Mouse (Mus musculus) ovary, postnatal 10 days (tissue): ENCODE measurements around the gene Sash3.

Experiments
- DNase-seq: peaks from one replicate; pipeline ENCODE4 v3.0.0; 2022; ENCODE audit warnings: low spot score

Sash3 gene

DNA sequence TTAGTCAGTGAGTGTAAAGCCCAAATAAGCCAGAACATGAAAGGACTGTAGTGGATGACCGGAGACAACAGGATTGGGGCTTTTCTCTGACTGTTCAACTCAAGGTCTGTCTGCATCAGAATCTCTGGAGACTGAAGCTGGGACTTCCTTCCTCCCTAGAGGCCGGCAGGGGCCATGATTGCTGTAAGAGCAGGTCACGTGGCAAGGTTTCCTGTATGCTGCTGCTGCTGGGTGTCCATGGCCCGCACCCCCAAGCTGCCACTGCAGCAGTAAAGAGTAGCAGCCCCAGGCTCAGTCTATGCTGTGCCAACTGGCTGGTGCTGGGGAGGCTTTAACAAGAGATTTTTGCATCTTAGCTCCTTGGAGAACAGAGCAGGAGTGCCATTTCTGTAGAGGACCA lies at the start of gene Sash3:
Gene Sash3, plus strand, starts transcription at position 175 of the 400 bp plus-strand sequence.
- no peak for DNase-seq

DNA sequence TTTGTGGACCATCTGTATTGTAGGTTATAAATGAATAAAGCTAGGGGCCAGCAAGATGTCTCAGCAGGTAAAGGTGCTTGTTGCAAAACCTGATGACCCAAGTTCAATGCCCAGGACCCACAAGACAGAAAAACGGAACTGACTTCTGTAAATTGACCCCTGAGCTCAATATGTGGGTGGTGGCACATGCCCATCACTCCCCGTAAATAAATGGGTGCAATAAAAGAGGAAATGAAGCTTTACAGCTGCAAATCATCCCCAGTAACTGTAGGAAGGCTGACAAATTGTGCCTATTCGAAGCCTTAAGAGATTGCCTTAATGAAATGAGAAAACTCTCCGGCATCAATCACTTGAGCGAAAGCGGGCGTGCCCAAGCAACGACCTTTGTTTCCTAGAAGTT lies 49.7 kb upstream of the Sash3 start:
- DNase-seq = no peak

DNA sequence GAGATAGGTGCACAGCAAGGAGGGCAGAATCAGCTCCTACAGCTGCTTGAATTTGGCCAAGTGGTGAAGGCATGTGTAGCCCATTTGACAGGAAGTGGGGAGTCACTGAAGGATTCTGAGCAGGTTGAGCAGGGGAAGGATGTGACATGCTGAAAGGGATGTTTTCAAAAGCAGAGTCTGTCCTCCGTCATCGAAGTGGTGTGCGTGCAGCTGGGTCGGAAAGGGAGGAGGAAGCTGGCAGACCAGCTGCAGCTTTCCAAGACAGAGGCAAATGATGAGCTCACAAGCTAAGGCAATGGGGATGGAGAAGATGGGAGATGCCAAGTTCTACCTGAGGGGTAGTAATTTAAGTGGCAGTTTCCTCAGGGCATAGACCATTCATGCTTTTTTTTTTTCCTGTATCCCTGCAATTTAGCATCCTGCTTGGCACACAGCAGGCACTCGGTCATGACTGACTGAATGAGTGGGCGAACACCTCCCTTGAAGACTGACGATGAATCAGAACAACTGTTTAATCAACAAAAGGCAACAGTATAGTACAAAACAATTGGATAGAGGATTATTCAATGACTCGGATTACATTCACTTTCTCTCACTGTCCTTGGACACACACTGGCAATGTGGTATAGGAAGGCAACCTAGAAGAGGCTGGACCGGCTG lies 47.6 kb upstream of the Sash3 start:
- no peak for DNase-seq

DNA sequence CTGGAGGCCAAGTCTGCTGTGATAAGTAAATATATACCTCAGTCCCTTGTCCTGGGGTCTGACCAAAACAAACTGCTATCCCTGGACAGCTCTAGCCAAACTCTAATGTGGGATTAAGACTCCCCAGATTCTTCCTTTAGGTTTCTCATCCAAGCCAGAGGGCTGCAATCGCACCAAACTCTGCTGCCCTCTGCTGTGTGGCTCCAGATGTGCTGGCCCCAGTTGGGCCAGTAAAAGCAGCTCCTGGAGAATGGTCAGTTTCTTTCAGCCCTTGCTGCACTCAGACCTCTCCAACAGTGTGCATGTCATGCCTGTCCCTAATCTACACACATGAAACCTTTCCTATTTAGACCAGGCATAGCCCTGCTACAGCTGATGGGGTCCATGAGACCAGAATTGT lies 46.4 kb upstream of the Sash3 start:
- DNase-seq = no peak

DNA sequence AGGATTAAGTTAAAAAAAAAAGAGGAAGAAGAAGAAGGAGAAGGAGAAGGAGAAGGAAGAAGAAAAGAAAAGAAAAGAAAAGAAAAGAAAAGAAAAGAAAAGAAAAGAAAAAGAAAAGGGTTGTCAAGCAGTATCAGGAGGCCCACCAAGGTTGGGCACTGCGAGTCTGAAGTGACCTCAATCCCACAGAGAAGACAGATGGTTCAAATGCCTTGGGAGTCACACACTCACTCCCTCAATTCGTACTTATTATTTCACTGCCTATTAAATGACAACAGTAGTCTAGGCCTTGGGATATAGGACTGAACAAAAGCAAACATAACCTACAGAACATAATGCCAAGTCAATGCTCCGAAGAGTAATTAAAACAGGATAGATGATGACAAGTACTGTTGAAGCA lies 43.0 kb upstream of the Sash3 start:
- no peak for DNase-seq

DNA sequence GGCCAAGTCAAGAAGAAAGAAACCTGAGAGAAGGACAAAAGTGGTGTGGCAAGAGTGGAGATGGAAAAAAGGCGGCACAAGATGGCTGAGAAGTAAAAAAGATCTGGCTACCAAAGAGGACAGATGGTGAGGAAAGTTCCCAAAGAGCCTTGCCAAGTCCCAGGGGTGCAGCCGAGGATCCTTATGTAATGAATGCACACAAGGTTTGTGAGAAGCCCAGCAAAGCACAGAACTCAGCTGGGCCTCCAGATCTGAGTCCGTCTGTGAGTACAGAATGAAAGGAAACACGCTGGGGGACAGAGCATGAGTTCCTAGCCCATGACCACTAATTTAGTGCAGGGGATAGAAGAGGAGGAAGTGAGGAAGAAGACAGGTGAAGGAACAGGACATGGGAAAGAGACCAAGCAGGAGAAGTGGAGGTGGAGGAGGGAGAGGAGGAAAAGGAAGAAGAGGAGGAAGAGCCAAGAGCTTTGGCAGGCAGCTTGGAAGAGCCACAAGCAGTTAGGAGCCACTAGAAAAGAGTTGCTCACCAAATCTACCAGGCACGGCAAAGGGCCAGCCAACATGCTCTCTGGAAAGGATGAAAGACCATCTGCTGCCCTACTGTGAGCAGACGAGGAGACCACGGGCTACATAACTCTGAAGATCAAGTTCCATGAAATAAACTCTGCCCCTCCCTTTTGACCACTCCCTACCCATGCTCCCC lies 41.3 kb upstream of the Sash3 start:
- DNase-seq = no peak

DNA sequence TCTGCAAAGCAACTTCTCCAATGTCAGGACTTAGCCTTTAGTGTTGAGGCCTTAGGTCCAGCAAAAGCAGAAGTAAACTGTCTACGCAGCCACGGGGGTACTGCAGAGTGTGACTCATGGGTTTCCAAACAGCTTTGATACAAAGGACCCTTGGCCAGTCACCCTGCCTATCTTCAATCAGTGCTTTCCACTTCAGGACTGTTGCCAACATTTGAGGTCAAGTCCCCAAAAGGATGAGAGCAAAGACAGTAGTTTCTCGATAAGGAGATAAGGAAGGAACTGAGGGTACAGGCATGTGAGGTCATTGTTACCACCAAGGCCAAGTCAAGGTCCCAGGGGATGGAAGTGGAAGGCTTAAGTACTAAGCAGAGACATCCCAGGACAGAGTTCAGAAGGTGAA lies 40.0 kb upstream of the Sash3 start:
- DNase-seq = no peak

DNA sequence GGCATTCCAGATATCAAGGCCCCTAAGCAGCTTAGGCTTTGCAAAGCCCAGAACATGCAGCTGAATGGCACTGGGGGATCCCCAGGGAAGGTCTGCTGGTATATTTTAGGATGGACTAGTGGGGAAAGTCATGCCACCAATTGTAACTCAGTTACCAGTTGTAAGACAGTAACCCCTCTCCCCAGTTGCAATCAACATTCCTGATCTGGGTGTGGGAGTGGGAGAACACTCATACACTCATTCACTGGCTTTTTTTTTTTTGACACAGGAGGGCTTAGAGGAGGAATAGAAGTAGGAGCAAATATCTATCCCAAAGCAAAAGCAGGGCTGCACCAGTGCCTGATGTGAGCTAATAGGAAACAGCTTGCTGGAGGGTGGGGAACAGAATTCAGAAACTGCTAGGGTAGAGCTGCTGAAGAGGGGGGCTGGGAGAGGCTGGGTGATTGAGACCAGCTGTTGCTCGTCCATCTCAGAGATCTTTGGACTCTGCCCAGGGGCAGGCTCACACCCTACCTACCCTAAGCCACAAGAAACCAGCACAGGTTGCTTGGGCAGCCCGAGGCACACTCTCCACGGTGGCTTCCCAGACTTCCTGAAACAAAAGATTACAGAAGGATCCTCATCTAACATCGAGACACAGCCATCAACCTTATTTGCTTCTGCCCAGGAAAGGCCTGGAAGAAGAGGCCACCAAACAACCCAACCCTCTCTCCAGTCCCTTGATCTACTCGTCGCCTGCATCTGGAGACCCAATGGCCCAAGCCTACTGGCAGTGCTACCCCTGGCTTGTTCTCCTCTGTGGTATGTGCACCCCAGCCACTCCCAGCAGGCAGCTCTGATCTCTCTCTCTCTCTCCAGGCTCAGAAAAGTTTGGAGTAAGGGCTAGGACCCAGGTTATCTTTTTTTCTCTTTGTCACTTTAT lies 37.6 kb upstream of the Sash3 start, which contains the start of gene Xpnpep2:
Gene Xpnpep2, plus strand, starts transcription at position 332 of the 922 bp plus-strand sequence.
- DNase-seq = no peak

DNA sequence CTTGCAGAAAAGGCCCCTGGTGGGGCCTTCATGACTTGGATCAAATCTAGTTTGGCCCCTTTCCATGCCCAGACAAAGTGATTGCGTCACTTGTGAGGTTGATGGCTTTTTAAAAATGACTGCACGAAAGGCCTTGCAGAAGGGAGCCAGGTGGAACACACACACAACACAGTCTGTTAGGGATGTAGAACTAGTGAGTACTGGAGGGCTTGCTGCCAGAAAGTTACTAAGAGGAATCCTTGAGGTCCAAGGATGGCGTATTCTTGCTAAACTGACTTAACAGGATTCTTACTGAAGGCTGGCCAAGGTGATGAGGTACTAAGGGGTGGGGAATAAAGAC lies 37.0 kb upstream of the Sash3 start:
- no peak for DNase-seq

DNA sequence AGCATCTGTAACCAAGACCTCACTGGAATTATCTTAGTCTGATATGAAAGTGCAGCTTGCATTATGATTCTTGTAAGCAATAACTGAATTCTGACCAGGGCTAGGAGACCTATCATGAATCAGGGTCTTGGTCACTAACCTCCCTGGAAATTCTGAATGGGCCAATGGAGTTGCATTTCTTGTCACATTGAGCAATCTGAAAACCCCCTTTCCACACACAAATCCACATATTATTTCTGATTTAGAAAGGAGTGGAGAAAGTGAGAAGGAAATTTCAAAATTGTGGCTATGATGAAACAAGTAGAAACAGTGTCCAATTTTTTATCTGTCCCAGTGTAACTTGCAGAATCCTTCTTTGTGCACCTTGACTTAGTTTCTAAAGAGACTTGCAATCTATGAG lies 26.9 kb upstream of the Sash3 start:
- DNase-seq = no peak

DNA sequence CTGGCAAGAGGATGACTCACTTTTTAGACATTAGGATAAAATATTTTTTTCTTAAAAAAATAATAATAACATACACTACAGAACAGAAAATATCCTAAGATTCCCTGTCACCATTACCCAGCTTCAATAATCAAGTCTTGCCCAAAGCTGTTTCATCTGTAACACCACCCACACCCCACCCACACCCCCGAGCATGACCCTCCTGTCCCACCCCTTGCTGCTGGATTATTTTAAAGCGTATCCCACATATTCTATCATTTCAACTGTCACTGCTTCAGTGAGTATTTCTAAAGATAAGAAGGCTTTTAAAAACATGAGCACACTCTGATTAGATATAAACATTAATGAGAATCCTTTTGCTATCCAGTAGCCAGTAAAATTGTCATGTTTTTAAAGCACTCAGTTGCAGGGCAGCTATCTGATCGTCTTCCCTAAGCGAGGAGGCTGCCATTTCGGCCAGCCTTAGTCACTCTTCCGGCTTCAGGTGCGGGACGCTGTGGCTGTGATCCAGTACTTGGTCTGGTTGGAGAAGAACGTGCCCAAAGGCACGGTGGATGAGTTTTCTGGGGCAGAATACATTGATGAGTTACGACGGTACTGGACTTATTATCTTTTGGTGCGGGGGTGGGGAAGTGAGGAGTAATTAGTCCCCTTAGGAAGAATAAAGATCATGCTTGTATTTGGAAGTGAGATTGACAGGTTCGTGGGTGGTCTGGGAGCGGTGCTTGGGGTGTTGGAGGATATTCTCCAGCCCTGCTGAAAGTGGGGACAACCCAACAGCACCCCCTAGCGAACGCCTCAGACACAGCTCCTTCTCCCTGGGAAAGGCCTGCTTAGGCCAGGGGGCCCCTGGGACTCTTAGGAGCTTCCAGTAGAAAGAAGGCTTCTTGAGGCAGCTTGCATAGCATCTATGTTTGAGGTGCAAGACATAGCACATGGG lies 21.8 kb upstream of the Sash3 start:
- peak; percentile 27 for DNase-seq

DNA sequence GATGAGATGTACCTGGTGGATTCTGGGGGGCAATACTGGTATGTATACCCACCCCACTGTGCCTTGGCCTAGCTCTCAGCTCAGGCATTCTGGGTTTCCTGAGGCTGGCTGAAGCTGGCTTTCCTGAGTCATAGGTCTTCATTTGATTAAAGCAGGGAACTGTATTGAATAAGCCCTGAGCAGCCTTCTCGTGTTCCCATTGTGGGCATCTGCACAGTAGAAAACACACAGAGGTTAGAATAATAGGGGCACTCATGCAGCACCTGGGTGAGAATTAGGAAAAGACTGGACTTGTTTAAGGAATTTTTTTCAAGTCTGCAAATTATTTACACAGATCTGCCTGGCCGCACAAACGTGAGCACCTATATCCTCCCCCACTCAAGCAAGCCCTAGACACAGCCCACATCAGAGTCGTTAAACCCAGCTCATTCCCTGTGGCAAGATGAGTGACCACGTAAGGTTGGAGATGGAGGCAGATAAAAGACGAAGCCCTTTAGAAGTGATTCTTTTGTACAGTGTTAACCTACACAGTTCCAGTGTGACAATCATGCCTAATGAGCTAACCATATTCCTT lies 19.2 kb upstream of the Sash3 start:
- DNase-seq = no peak

DNA sequence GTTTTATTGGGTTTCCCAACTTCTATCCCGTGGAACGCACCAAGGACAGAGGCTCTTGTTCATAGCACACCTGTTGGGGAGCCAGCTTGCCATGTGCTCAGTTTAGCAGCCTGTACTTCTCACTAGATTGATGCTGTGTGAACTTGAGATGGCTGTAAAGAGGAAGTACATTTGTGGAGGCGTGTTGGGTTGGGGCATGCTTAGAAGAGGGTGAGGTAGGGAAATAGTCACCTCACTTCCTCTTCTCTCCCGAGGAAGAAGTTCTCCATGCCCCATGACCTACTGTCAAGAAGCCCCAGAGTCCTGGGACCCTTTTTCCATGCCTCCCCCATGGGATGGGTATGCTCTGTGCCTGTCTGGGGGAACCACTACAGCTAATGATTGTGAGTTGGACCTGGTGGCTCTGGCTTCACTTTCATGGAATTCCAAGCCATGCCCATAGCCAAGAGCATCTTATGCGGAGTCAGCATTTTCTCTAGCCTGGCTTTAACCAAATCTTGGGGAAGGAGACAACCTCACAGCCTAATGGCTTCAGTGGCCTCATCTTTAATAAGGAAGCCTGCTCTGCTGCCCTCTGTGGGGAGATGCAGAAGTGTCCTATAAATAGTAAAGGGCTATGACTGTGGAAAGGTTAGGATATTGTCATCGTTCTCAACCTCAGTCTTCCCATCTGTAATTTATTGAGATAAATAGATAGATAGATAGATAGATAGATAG lies 18.6 kb upstream of the Sash3 start:
- no peak for DNase-seq

DNA sequence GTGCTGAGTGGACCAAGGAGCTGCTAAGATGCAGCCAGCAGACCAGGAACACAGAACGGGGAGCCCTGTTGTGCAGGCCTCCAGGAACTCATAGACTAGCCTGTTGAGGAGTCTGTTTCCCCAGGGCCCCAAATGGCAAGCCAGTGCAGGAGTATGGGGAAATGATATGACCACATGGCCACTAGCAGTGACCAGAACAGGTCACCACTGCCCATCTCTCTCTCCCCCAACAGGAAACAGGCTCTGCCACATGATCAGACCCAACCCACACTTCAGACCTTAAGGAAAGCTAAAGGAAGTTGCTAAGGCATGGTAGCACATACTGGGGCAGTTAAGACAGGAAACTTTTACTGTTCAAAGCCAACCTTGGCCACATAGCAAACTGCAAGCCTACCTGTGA lies 17.1 kb upstream of the Sash3 start:
- DNase-seq = no peak

DNA sequence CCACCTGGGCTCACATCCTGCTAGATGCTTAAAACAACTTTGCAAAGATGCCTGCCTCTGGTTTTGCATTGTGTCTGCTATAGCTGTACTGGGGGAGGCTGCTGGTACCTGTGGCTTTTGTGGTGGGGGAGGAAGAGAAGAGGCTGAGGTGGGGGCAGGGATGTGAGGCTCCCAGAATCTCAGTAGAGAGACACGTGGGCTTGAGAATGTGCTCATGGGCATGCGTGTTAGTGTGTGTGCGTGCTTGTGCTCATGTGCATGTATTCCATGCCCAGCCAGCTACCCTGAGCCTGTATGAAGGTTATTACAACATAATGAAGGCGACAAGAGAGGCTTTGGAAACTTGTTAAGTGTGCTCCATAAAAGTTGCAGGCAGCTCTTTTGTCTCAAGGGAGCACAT lies 9.3 kb upstream of the Sash3 start:
- no peak for DNase-seq

DNA sequence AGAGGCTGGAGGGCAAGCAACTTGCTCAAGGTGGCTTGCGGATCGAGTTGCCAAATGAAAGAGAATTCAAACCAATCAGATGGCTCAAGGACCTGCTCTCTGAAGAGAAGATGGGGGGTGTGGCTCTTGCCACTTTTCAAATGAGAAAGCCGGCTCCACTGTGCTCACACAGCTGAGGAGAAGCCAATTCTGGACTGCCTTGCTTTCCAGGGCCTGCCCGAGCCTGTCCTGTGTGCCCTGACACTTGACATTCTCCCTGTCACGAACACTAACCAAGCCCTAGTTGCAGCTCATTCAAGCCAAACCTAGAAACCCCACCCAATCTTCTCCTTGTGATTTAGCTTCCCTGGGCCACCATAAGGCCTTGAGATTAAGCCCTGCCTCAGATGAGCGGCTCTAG lies 8.2 kb upstream of the Sash3 start:
- DNase-seq = no peak

DNA sequence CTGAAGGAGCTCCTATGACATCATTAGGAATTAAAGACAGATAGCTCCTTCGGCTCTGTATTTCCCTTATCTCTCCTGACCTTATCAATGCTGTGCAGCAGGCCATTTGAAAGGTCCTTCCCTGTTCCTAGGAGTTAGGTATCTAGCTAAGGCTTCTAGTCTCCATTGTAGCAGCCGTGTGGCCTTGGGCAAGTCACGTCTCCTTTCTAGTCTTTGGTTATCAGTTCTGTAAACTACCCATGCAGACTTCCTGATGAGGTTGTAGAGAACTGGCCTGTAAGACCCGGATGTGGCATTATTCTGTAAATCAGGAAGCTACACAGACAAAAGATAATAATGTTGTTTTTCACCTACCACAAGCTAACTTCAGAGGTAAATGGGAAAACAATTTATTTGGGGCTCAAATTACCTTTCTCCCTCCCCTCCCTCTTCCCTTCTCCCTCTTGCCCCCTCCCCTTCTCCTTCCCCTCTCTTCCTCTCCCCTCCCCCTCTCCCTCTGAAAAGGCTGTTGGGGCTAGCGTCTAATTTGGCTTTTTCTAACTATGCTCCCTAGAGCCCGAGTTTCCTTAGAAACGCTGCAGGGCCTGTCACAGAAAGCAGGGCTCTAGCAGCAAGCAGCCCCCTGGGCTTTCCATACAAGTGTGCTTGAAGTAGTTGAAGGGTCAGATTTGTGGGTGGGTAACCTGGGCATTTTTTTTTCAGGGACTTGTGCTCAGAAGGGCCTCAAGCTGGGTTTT lies 7.5 kb upstream of the Sash3 start:
- DNase-seq = no peak

DNA sequence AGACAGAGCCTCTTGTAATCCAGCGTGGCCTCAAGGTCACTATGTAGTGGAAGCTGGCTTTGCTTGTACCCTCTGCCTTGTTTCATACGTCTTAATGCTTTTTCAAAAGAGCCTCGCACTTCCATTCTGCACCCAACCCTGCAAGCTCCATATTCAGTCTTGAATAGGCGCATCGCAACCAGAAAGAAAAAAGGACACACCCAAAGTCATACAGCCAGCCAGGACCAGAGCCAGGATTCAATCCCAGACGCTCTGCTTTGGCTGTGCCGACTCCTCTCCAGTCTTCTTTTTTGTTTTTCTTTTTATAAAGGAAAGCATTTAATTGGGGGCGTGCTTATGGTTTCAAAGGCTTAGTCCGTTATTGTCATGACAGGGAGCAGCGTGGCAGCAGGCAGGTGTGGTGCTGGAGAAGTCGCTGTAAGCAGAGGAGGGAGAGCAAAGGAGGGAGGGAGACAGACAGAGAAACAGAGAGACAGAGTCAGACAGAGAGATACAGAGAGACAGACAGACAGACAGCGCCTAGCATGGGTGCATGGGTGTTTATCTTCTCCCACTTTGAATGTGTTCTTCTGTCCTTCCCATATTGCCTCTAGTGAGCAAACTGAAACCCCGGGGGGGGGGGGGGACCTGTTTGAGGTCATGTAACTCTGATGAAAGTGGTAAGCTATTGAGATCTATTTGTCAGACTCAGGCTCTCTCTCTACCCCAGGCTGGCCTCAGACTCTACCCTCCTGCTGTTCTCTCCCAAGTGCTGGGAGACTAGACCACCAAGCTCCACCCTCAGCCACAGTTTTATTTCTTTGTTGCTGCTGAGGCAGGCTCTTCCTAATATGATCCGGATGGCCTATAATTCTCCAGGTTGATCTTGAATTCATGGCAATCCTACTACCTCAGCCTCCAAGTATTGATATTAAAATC lies 6.6 kb upstream of the Sash3 start:
- no peak for DNase-seq

DNA sequence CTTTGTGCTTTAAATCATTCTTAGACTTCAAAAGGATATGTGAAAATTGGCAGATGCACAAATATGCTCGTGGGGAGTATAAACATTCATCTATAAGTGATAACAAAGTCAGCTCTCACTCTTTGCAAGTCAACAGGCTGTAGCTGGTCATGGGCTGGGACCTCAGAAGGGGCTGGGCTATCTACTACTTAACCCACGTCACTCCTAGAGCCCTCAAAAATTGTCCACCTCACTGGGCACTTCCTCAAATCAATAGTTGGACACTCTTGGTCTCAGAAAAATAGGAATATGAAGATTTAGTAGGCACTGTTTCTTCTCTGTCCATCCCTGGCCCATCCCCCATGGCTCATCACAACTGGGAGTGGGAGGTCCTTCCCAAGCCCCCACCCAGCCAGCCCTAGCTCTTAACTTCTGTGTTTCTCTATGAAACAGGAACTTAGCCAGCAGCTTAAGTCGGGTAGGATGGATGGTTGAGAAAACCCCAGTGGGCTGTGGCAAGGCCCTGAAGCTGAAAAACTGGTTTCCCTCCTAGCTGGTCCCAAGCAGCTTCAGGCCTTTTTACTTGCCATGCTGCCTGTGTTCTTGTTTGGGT lies 5.9 kb upstream of the Sash3 start:
- DNase-seq = no peak
